Mouse (Mus musculus): ENCODE measurements around the gene Neurl1b.

The Neurl1b gene

GRCm38 (mm10) chr17:26397339-26397738 is 17.3 kb upstream of the Neurl1b start:
- peak; percentile 88 for DNase-seq

GRCm38 (mm10) chr17:26405340-26406100 is 9.1 kb upstream of the Neurl1b start:
- DNase-seq: peak; percentile 86

DNA sequence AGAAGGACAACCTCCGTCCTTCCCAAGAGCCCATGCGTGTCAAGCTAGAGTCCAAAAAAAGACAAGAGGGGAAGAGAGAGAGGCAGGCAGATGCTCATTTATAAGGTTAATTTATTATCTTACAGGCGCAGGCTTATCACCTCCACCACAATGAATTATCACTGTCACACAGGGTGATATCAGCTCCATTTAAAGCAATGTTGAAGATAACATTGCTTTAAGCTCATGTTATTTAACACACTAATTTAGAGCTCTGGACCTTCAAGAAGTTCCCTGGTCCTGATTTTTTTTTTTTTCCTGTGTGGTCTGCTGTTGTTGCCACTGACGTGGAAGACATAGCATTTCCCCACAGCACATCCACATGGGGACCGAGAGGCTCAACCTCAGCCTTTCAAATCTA is 1.7 kb upstream of the Neurl1b start:
- no peak for DNase-seq

DNA sequence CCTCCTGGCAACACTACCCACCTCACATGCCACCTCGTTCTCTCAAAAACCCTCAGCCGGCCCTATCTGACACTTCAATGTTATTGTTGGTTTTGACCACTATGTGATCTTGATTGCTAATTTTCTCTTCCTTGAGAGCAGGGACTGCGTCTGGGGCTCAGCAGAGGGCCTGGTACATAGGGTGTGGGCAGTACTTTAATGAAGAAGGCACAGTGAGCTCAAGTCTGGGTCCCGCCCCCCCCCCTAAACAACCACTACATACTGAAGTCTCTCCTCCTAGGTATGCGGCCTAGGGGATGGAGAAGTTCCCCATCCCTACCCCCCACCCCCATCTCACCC is 476 bp upstream of the Neurl1b start:
- no peak for DNase-seq

- DNase-seq: no peak
Measured at GRCm38 (mm10) chr17:26415355-26415865, 781 bp downstream of the Neurl1b start.

- DNase-seq: no peak
Measured at GRCm38 (mm10) chr17:26416141-26416540, 1.5 kb downstream of the Neurl1b start.

DNA sequence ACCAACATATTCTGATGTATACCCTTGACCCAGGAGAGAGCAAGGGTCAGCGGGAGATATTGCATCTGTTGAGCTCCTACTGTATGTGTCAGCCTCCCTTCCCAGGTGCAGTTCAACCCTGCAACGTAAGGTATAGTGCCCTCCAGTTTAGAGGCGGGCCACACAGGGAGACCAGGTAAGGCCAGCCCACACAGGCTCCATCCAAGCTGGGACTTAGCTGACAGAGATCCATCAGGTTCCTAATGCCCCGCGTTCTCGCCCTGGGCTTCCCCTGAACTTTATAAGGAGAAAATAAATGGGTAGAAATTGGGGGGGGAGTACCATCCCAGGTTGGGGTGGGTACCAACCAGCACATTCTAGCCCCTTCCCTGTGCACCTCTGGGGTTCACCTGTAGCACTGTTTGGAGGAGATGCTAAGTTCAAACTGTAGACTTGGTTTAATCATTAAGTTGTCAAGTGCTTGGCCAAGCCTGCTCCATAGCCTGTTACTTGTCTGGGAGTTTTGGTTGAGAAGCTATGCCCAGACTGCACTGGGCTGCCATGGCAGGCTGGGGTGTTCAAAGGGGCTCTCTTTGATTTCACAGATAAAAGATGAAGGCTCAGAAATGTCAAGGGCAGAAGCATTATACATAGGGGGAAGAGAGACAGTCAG is 3.3 kb downstream of the Neurl1b start:
- no peak for DNase-seq

GRCm38 (mm10) chr17:26420491-26421247 is 6.0 kb downstream of the Neurl1b start:
- no peak for DNase-seq

GRCm38 (mm10) chr17:26421561-26421960 is 6.9 kb downstream of the Neurl1b start:
- DNase-seq: no peak

DNA sequence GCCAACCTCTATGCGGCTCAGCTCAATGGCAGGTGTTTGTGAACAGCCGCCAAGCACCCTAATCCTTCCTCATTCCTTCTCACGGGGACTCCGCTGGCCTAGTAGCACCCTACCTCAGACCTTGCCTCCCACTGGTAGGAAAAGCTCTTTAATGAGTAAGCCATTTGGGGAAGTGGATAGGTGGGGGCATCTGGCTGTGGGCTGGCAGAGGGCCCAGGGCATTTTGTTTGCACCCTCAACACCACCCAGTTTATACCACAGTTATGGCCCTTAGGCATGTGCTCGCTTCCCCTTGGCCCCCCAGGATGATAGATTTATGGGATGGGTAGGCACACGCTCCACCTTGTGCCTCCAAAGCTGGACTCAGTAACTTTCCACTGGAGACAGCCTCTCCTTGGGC is 7.8 kb downstream of the Neurl1b start:
- DNase-seq: no peak

- peak; percentile 24 for DNase-seq
Measured at GRCm38 (mm10) chr17:26423967-26424641, 9.5 kb downstream of the Neurl1b start.

GRCm38 (mm10) chr17:26424973-26425735 is 10.5 kb downstream of the Neurl1b start:
- peak; percentile 34 for DNase-seq

DNA sequence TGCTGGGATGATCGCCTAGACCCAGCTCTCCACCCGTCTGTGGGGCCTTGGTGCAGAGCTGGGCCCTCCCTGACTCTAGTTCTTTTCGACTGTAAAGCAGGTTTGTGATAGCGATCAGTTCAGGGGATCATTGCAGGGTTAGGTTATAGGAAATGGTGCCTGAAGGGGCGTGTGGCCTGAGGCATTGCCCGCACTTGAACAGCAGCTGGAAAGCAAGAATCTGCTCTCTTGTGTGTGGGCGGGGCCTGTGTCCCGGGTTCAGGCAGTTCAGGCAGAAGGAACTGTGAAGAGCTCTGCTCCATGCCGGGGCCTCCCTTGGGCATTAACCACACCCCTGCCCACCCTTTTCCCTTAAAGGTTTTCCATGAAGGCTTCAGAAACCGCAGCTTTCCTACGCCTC is 18.7 kb downstream of the Neurl1b start:
- DNase-seq: no peak

- DNase-seq: no peak
Measured at GRCm38 (mm10) chr17:26437089-26437815, 22.6 kb downstream of the Neurl1b start.

DNA sequence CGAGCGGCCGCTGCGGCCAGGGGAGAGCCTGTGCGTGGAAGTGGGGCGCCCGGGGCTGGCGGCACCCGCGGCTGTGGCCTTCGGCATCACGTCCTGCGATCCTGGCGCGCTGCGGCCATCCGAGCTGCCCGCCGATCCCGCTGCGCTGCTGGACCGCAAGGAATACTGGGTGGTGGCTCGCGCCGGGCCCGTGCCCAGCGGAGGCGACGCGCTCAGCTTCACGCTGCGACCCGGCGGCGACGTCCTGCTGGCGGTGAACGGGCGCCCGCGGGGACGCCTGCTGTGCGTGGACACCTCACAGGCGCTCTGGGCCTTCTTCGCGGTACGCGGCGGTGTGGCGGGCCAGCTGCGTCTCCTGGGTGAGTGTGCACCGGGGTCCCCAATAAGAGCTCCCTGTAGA is 24.4 kb downstream of the Neurl1b start:
- no peak for DNase-seq

GRCm38 (mm10) chr17:26441024-26441423 is 26.4 kb downstream of the Neurl1b start:
- DNase-seq: no peak

GRCm38 (mm10) chr17:26442197-26442596 is 27.6 kb downstream of the Neurl1b start:
- DNase-seq: no peak

DNA sequence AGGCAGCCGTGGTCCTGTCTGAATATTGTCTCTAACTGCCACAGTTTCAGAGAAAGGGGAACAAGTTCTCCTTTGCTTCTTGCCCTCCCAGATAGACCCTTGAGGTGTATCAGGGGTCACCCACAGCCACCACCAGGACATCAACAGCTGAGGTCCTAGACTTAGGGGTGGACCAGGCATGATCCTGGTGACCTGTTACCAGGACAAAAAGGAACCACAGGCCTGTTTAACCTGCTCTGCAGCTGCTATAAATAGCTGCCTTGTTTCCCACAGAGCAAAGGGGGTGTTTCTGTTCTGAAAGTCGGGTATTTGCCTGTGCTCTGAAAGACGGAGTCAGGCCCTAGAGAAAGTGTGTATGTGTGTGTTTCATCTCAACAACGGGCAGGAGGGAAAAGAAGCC is 29.2 kb downstream of the Neurl1b start:
- DNase-seq: no peak

- no peak for DNase-seq
Measured at GRCm38 (mm10) chr17:26449472-26449871, 34.8 kb downstream of the Neurl1b start.

DNA sequence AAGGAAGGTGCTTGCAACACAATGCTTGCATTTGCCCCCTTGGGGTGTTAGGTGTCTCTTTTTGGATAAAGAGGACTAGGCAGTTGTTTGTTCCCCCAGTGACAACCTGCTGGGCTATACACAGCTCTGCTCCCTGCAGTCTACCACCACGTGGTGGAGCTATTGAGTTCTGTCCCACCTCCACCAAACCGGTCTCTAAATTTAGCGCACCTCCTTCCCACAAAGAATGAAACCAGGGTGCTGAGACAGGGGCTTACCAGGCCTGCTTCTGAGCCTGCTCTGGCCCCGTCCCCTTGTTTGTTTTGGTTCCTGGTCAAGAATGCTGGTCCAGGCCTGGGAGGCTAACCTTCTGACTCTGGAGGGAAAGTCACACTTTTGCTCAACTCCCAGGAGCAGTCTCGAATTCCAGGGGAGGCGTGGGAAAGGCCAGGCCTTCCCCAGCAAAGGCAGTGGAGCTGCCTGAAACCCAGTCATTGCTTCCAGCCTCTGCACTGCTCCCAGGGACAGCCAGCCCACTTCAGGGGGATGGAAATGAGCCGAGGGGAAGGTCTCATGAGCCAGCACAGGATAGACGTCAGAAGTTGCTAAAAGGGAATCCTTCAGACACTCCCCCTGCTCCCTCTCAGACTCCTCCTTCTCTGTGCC is 37.1 kb downstream of the Neurl1b start:
- DNase-seq: peak; percentile 41

DNA sequence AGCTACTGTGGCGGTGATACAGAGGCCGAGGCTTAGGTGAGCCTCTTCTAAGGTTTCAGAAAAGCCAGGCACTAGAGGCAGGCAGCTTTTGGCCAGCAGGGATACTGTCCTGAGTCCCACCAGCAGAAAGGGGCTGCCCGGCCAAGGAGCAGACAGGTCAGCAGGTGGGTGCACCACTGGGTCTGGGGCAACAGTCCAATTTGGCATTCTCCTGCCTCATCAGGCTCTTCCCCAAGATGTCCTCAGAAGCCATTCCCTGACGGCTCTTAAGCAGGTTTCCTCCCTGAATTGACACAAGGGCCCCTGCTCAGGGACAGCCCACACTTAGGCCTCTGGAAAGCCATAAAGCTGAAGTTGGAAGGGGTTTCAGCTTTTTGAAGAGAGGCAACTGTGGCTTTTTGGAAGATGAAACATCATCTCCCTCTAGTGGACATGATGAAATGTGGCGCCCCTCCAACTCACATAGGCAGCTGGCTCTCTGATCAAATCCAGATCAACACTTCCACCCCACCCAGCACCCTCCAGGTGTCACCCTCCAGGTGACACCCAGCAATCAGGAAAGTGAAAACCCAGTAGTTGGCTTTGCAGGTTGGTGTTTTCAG is 37.8 kb downstream of the Neurl1b start:
- DNase-seq: peak; percentile 63

Data from right cerebral cortex, adult 18-20 months (tissue).